Mouse (Mus musculus): Measurements from ENCODE around the gene Prr5.

GRCm38 (mm10) chr15:84669771-84670656 lies 594 bp downstream of the Prr5 start:
- TF ChIP-seq MAX (IDR thresholded peaks at IDR 0.05; ENCODE audit: low read depth), result no peak
- no peak for TF ChIP-seq USF1 (IDR thresholded peaks at IDR 0.05; ENCODE audit: low read depth)
- TF ChIP-seq CEBPB (IDR thresholded peaks at IDR 0.05; ENCODE audit: insufficient read depth, poor library complexity, severe bottlenecking), result no peak
- no peak for TF ChIP-seq TCF3 (IDR thresholded peaks at IDR 0.05; ENCODE audit: insufficient read length, low read depth)
- TF ChIP-seq POLR2A (IDR thresholded peaks at IDR 0.05; ENCODE audit: insufficient read length, low read depth), result no peak
- TF ChIP-seq MYOG (IDR thresholded peaks at IDR 0.05; ENCODE audit: control insufficient read depth in 1 of 3, insufficient read depth in 1 of 3, insufficient read length in 2 of 3, low read depth in 2 of 3), result no peak
- no peak for TF ChIP-seq MYOD1 (IDR thresholded peaks at IDR 0.05; ENCODE audit: control insufficient read depth in 1 of 3, insufficient read length in 2 of 3, low read depth in 2 of 3)
- no peak for TF ChIP-seq E2F4 (IDR thresholded peaks at IDR 0.05; ENCODE audit: insufficient read depth)
- no peak for TF ChIP-seq POLR2AphosphoS2 (IDR thresholded peaks at IDR 0.05; ENCODE audit: insufficient read length, low read depth)
